Mouse (Mus musculus) heart, postnatal 10 days (tissue): ENCODE results near the gene Pih1d1. TPM values are rescaled to one million over a fixed set of nuclear protein-coding genes. Genes with fewer than 3 reads are reported as not detected.
"Not testable (repeated sequence)": the region's sequence is repeated elsewhere in the genome, so short reads cannot be mapped to it uniquely, and the experiment has no call there.

Experiments
- DNase-seq, 2 experiments: peaks; one replicate each; pipeline ENCODE4 v3.0.0; 2021
- intact Hi-C: fragments of 180-260 bp; cut with DNase I; formaldehyde crosslinking; loops from one replicate; pipeline ENCODE4 v1.15.1; 2025
- total RNA-seq, 2 experiments: library from RNA; stranded (reverse); gene quantifications; 2 replicates each; pipeline ENCODE4 v1.2.3; 2021

The Pih1d1 gene
- total RNA-seq, 2 experiments from 2014 or later, result 47.1 to 49.0 TPM

DNA sequence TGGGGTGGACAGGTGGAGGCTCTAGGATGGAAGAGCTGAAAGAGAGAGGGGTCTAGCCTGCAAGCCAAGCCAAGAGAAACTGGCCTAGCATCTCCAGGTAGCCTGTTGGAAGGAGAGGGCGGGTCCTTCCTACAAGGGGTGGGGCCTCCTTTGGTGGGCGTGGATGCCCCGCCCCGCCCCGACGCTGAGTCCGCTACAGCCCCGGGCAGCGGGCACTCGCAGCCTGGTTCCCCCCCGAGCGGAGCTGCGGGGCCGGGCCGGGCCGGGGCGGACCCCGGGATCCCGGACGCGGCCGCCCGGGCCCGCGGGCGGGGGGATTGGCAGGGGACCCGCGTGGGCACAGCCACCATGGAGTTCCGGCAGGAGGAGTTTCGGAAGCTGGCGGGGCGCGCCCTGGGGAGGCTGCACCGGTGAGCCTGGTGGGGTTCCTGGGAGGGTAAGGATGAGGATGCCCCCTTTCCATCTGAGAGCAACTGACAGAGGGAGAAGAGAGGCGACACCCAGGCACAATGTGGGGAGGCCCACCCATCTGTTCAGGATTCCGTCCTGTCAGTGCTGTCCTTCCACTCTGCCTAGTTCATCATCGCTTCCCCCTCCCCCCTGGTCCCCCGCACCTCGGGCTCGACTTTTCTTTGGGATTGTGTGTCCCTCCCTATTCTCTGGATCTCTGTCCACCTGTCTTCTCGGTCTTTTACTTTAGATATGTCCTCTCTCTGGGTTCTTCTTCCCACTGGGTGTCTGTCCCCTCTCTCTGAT is 9.8 kb downstream of the Pih1d1 start, which contains the start of gene Slc17a7:
Gene Slc17a7 (plus strand): TSS at position 215 of the 756 bp plus-strand sequence.
- DNase-seq, result no peak
- intact Hi-C loops, result loop anchor here (2.0 kb wide), 1 partner anchor 135 kb away; no protein-coding TSS in a partner anchor

DNA sequence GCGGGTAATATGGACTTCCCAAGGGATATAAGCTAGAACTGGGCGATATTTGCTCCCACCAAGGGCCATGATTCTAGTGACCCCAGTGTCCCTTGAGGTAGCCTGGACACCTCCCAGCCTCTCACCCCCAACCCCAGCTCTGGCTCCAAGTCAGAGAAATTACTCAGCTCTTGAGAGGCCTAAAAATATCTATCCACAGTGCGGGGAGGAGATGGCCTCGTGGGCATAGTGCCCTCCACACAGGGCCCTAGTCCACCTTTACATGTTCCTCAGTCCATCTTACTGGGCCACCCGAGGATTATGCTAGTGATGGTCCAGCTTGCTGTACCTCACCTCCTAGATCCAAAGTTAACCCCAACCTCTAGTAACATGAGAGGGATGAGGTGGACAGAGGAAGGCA is 10.7 kb downstream of the Pih1d1 start:
- intact Hi-C loops, result no loop called here
- no peak for DNase-seq

DNA sequence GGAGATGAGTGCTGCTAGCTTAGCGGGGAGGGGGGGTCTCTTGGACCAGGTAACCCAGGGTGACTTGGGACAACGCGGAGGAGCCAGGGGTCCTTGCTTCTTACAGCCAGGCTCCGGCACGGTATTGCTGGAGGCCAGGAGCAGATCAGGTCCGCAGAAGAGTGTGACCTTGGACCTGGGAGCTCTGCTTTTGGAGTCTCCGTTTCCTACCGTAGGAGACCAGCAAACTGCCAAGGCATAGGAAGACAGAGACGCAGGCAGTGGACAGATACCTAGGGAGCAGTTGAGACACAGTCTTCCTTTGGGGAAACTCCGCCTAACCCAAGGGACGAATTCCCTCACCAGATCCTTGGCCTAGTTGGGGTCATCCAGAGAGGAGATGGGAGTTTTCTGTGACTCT is 11.6 kb downstream of the Pih1d1 start:
- intact Hi-C loops, result no loop called here

DNA sequence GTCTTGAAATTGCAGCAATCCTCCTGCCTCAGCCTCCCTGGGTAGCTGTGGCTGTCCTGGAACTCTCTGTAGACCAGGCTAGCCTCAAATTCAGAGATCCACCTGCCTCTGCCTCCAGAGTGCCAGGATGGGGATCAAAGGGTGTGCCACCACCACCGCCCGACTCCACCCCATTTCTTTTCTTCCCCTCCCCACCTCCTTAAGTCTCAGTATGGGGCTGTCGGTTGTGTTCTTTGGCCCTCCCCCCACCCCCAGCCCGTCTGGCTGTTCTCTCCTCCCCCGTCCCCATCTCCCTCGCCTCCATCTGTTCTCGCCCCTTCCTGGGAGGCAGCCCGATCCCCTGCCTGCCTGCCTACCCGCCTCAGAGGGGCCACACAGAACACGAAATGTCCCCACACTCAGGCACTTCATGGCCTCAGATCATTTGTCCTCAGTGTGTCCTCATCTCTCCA is 12.9 kb downstream of the Pih1d1 start:
- no peak for DNase-seq
- intact Hi-C loops, result no loop called here

More for the DNA sequence above, 11.6 kb downstream of the Pih1d1 start:
- no peak for DNase-seq

DNA sequence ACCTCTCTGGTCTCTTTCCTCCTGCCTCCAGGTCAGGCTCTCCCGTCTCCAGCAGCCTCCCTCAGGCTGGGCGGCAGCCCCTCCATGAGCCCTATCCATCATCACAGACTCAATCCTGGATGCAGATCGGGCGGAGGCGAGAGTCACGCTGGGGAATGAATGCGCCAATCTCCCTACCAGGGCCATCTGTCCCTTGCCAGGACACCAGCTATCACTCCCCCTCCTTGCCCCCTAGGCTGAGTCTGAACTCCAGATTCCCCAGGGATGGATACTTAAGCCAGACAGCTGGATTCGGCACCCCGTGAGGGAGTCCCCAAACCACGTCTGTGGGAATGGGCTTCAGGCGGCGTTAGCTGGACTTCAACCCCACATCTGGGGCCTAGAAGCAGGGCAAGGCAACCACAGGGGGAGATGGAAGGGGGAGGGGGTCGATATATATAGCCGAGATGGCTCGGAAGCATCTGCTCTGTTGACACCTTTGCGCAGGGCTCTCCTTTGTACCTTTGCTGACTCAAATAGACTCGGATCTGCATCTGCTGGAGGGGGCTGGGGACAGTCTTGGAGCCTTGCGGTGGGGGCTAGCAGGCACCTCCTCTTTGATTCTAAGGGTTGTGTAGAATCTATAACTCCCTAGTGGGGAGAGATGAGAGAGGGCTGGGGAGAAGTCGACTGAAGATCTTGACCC is 13.8 kb downstream of the Pih1d1 start:
- DNase-seq, result no peak
- intact Hi-C loops, result no loop called here

DNA sequence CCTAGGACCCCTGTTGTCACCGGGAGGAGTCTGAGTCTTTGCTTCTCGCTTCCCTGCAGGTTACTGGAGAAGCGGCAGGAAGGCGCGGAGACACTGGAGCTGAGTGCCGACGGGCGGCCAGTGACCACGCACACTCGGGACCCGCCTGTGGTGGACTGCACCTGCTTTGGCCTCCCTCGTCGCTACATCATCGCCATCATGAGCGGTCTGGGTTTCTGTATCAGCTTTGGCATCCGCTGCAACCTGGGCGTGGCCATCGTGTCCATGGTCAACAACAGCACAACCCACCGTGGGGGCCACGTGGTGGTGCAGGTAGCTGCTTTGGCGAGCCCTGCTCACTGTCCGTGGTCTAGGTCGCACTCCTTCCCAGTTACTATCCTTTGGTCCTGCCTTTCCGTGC is 14.6 kb downstream of the Pih1d1 start:
- intact Hi-C loops, result no loop called here
- no peak for DNase-seq

DNA sequence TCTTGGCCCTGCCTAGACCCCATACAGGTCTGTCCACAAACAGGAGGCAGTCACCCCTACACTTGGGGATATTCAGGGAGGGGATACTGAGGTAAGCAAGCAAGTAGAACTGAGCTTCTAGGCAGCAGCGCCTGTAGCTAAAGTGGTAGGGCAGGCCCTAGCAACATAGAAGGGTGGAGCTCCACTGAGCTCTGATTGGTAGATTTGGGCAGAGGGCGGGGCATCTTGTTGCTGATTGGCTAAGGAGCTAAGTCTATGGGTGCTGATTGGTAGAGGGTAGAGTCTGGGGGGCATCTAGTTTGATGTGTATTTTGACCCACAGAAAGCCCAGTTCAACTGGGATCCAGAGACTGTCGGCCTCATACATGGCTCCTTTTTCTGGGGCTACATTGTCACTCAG is 15.4 kb downstream of the Pih1d1 start:
- intact Hi-C loops, result no loop called here

DNA sequence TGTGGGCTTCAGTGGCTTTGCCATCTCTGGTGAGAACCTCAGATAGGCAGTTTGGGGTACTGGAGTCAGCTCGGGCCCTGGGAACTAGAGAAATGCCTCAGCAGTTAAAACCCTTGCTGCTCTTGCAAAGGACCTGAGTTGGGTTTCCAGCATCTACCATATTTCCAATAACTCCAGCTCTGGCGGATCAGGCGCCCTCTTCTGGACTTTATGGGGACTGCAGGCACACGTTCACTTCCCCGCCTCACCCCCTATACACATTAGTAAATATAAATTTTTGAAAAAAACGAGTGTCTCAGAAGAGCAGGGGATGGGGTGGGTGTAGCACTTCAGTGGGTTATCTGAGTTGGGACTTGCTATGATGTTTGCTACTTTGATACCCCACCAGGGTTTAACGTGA is 18.9 kb downstream of the Pih1d1 start:
- DNase-seq, result no peak

More for the DNA sequence above, 15.4 kb downstream of the Pih1d1 start:
- DNase-seq, result no peak

DNA sequence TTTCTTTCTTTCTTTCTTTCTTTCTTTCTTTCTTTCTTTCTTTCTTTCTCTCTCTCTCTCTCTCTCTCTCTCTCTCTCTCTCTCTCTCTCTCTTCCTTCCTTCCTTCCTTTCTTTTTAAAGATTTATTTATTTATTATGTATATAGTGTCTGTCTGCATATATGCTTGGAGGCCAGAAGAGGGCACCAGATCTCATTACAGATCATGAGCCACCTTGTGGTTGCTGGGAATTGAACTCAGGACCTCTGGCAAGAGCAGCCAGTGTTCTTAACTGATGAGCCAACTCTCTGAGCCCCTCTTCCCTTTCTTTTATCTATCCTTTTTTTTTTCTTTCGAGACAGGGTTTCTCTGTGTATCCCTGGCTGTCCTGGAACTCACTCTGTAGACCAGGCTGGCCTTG is 19.7 kb downstream of the Pih1d1 start:
- DNase-seq, intact Hi-C loops: not testable (repeated sequence)

More for the DNA sequence above, 18.9 kb downstream of the Pih1d1 start:
- intact Hi-C loops, result no loop called here

DNA sequence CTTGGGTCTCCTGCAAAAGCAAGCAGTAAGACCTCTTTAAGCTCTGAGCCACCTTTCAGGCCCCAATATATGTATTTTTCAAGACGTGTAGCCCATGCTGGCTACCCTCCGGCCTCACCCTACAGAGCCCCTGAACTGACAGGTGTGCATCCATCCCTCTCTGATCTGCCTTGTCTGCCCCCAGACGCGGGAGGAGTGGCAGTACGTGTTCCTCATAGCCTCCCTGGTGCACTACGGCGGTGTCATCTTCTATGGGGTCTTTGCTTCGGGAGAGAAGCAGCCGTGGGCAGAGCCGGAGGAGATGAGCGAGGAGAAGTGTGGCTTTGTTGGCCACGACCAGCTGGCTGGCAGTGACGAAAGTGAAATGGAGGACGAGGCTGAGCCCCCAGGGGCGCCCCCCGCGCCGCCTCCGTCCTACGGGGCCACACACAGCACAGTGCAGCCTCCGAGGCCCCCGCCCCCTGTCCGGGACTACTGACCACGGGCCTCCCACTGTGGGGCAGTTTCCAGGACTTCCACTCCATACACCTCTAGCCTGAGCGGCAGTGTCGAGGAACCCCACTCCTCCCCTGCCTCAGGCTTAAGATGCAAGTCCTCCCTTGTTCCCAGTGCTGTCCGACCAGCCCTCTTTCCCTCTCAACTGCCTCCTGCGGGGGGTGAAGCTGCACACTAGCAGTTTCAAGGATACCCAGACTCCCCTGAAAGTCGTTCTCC is 20.6 kb downstream of the Pih1d1 start:
- intact Hi-C loops, result no loop called here
- no peak for DNase-seq

DNA sequence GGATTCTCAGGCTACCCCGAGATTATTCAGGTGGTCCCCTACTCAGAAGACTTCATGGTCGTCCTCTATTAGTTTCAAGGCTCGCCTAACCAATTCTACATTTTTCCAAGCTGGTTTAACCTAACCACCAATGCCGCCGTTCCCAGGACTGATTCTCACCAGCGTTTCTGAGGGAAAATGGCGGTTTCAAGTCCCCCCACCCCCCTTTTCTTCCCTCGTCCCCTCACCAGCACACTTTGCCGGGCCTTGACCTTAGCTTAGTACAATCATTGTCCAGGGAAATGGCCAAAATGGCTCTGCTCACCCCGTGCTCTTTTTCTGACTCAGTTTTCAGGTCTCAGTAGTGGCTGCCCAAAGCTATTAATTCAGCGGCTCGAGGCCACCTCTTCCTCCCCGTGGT is 21.3 kb downstream of the Pih1d1 start:
- no peak for DNase-seq
- intact Hi-C loops, result no loop called here

DNA sequence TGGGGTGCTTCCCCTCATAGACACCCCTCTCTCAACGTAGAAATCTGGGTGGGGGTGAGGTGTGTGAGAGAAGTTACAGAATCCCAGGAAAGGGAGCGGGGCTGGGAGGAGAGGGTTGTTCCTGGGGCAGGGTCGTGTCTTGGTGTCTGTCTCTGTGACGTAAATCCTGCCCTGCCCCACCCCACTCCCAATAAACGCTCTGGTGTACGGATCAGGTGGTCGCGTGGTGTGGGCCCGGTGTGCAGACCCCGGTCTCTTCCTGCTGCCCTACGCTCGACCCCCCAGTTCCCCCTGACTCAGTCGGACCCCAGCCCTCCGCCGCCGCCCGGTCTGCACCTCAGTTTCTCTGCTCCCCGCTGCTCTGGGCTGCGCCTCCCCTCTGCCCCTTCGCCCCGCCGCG is 21.8 kb downstream of the Pih1d1 start:
- intact Hi-C loops, result no loop called here
- no peak for DNase-seq

DNA sequence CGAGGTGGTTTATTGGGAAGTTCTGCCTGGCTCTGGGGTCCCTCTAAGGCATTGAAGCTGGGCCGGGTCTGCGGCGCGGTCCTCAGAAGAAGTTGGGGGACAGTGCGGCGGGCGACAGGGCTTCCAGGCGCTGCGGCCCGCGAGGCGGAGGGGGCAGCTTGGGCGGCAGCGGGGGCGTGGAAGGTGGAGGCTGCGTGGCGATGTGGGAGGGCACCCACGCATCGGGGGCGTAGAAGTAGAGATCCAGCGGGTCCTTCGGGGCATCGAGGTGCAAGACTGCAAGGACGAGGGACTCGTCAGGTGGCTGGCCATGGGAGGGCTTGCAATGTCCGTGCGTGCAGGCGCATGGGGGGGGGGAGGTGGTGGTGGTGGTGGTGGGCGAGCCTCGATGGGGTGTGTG is 22.3 kb downstream of the Pih1d1 start:
- intact Hi-C loops, result no loop called here
- DNase-seq, result no peak

DNA sequence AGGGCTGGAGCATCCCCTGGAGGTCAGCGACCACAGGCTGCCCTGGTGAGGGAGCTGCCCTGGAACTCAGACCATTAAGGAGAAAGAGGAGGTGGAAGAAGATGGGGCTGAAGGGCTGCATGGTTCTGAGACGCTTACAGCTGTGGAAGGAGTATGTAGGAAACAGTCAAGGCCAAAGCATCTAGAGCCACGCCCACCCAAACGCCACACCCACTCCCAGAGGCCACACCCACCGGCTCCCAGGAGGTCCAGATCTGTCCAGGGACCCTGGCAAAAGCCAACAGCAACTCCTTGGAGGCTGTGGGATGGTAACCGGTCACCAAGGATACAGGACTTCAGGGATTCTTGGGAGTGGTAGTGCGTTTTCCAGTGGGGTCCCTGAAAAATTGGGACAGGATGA is 24.4 kb downstream of the Pih1d1 start:
- intact Hi-C loops, result no loop called here
- no peak for DNase-seq

DNA sequence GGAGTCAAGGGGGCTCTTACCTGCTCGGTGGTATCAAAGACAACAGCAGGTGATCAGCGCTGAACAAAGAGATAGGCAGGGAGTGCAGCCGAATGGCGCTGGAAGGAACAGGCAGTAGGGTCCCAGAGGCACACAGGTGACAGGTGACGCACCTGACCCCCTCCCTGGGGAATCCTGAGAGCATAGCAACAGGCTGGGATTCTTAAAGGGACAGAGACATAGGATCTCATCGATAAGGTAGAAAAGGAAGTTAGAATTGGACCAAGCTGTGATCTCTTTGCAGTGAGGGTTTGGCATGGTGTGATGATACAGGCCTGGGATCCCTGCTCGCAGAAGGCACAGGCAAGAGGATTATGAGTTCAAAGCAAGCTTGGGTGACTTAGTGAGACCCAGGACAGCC is 25.4 kb downstream of the Pih1d1 start, which contains the start of gene Gfy:
Gene Gfy (minus strand): TSS at position 101 of the 400 bp plus-strand sequence.
- no peak for DNase-seq
- intact Hi-C loops, result no loop called here

DNA sequence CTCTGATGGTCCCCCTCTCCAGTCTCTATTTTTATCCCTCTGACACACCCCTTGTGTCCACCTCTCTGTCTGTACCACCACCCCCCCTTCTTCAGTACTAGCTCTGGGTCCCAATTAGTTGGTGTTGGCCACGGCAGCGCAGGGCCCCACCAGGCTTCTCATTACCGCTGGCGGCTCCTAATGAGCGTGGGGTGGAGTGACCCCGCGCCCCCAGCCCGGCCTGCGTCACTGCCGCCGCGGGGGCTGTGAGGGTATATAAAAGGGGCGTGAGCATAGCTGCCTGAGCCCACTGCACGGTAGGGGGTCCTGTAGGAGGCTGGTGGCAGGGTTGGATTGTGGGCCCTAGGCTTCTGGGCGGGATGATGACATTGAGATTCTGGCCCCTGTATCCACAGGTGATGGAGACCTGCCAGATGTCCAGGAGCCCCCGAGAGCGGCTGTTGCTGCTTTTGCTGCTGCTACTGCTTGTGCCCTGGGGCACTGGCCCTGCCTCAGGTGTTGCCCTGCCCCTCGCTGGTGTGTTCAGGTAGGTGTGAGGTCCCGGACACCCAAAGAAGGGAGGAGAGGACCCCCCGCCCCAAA is 26.9 kb downstream of the Pih1d1 start, which contains the start of gene Pth2:
Gene Pth2 (plus strand): TSS at position 100 of the 582 bp plus-strand sequence.
- intact Hi-C loops, result no loop called here
- DNase-seq, result no peak

DNA sequence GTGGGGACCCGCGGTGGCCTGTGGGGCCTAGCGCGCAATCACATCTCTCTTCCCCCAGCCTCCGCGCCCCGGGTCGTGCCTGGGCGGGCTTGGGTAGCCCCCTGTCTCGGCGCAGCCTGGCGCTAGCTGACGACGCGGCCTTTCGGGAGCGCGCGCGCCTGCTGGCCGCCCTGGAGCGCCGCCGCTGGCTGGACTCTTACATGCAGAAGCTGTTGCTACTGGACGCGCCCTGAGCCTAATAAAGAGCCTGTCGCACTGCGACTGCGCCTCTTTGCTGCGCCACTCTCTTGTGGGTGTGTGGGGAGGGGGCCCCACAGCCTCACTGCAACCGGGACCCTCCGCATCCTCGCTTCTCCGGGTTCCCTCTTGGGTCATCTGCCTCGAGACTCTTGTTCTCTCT is 27.4 kb downstream of the Pih1d1 start:
- intact Hi-C loops, result no loop called here
- DNase-seq, result peak; percentile 11 to 24

DNA sequence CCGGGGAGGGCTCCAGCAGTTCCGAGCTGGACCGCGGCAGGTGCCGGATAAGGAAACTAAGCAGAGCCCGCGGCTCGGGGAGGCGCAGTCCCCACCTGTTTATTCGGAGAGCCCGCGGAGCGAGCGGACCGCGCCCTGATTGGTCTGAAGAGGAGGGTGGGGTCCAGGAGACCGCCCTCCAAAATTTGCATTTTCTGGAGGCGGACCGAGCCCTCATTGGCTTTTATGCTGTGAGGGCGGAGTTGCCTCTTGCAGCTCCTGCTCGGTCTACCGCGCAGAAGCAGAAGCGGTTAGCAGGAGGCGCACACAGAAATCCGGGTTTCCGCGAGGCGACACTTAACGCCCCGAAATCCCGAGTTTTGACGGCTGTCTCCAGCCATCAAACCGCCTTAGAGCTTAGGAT is 28.1 kb downstream of the Pih1d1 start:
- DNase-seq, result peak; percentile 92 to 93
- intact Hi-C loops, result no loop called here

DNA sequence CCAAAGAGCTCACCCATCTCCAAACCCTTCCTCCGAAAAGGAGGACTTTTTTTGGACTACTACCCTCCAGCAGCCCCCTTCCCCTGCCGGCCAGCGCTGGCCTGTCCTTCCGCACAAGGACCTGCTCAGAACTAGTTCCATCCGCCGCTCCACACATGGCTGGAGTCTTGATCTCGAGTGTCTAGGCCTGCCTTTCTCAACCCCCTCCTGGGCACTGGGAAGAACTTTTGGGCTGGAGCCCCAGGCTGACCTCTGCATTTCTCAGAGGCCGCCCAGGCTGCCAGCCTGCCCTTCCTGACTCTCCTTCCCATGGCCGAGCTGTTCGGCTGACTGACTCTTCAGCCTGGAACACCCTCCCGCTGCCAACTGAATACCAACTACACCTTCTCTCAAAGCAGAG is 28.5 kb downstream of the Pih1d1 start:
- intact Hi-C loops, result no loop called here
- DNase-seq, result no peak

DNA sequence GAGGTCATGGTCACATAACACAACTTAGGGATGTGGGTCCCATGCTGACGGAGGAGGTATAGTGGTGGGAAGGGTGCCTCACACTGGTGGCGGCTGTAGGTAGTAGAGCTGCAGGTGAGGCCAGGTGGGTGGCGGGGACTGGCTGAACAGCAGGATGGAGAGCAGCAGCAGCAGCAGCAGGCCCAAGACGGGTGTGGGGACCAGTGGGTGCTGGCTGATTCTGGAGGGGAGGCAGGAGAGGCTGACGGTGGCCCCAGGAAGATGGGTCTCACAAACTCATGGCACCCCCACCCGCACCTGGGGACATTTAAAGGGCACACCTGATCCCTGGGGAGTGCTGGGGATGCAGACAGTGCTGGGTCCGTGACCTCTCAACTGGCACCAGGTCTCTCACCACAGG is 29.6 kb downstream of the Pih1d1 start:
- DNase-seq, result no peak
- intact Hi-C loops, result no loop called here

DNA sequence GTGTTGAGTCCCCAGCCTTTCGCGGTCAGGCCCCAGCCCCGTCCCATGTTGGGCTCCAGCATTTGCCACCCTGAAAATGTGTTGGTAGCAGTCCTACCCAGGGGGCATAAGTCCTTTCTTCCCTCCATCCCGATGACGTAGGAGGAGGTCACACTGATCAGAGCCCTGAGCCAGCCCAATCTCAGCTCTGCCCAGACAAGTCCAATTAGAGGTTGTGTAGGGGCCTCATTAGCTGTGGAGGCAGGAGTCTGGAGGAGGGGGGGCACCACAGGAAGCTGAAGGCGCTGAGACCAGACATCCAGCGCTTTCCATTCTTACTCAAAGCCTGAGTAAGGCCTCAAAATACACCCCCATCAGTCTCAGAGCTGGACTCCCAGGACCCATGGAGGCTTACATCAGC is 31.8 kb downstream of the Pih1d1 start:
- intact Hi-C loops, result no loop called here
- DNase-seq, result no peak
